Mouse (Mus musculus): Measurements from ENCODE around the gene Hs6st3.

DNA sequence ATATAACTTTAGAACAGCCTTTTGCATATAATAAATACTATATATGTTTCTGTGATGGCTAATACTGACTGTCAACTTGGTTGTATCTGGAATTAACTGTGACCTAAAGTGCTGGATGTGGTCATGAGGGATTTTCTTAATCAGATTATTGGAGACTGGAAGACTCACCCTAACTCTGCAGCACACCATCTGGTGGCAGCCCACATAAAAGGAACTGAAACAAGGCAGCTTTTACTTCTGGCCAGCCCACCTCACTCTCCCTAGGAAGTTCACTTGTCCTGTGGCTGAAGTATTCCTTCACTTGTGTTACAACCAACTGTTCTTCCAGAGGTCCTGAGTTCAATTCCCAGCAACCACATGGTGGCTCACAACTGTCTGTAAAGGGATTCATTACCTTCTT lies 313.5 kb downstream of the Hs6st3 start:
- no peak for TF ChIP-seq CTCF (IDR thresholded peaks at IDR 0.05; ENCODE audit: extremely low read depth, insufficient read depth, low read length)
- no peak for TF ChIP-seq POLR2A (IDR thresholded peaks at IDR 0.05; ENCODE audit: extremely low read depth, insufficient read depth, low read length)

All from cortical plate, adult 2 months (tissue).